Mouse (Mus musculus) G1E (cell line): ENCODE measurements at regions not wholly inside any gene's neighbourhood (a gene's known extent, or its start where the extent isn't known, plus 50 kb on each side); places are given as distances from the start of the nearest gene placed in this dataset.

ENCODE experiments used
- CTCF ChIP-seq: IDR thresholded peaks from 2 replicates; pipeline ENCODE4 v1.5.1; 2012; ENCODE audit warnings: low read depth, low read length, inconsistent platforms, mixed read lengths
- GATA1 ChIP-seq: IDR thresholded peaks from 2 replicates; pipeline ENCODE4 v1.6.1; 2012; ENCODE audit warnings: borderline replicate concordance, low read length, inconsistent platforms, mixed read lengths
- GATA2 ChIP-seq: IDR thresholded peaks from 2 replicates; pipeline ENCODE4 v1.6.1; 2012; ENCODE audit warnings: low read depth, low read length, inconsistent platforms, borderline replicate concordance
- POLR2AphosphoS5 ChIP-seq: IDR thresholded peaks from 2 replicates; pipeline ENCODE4 v1.6.1; 2012; ENCODE audit warnings: low read depth, low read length, inconsistent platforms; ENCODE audit not compliant: insufficient replicate concordance
- TAL1 ChIP-seq: conservative IDR thresholded peaks from 2 replicates; pipeline ENCODE4 v1.6.1; 2012; ENCODE audit warnings: low read depth, low read length, inconsistent platforms, mixed read lengths

DNA sequence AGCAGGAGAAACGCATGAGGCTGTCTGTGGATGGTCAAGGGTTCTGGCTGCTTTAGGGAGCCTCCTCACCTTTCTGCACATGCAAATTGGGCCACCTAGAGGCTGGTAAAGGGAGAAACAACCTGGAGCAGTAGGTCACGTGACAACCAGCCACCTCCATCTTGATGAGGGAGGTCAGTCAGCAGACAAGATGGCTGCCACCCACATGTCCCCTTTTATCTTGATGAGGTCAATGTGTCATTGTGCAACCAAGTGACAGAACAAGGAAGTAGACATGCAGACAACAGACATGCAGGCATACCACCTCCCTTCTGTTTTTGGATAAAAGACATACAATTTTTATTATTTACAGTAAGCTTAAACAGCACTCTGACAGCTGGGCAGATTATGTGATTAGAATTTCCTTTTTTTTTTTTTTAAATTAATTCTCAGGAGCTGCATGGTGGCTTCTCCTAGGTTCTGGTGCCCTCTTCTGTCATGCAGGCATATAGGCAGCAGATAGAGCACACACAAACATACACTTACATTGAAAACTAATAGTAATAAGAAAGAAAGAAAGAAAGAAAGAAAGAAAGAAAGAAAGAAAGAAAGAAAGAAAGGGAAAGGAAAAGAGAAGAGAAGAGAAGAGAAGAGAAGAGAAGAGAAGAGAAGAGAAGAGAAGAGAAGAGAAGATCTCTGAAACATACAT lies 58.9 kb upstream of the Gm14496 start:
- no peak for TF ChIP-seq GATA1
- TF ChIP-seq CTCF, result no peak
- no peak for TF ChIP-seq TAL1
- TF ChIP-seq GATA2, result no peak
- TF ChIP-seq POLR2AphosphoS5, result no peak
